Mouse (Mus musculus): ENCODE results near the gene Avl9. TPM values are rescaled to one million over a fixed set of nuclear protein-coding genes. Genes with fewer than 3 reads are reported as not detected.

The Avl9 gene
- polyA plus RNA-seq, 1 experiment = 2.1 TPM

GRCm38 (mm10) chr6:56794834-56795233 is 80.1 kb downstream of the Avl9 start:
- H3K4me3 ChIP-seq (ENCODE audit: insufficient read depth, poor library complexity, severe bottlenecking) = no peak overlapping the region
- H3K79me3 ChIP-seq (ENCODE audit: low read depth) = peaks cover 72% of the 10 kb centered on the region

GRCm38 (mm10) chr6:56796232-56796631 is 81.5 kb downstream of the Avl9 start:
- peaks cover 58% of the 10 kb centered on the region for H3K79me3 ChIP-seq (ENCODE audit: low read depth)
- peaks cover 13% of the 10 kb centered on the region for H3K36me3 ChIP-seq (ENCODE audit: control insufficient read depth, insufficient read depth)
- H3K79me2 ChIP-seq (ENCODE audit: control insufficient read depth, insufficient read depth) = peaks cover 59% of the 10 kb centered on the region
- H3K27me3 ChIP-seq (ENCODE audit: control insufficient read depth, insufficient read depth, insufficient read length) = no peaks in the 10 kb centered on the region
- H3K4me3 ChIP-seq (ENCODE audit: insufficient read depth, poor library complexity, severe bottlenecking) = peak overlapping the region; percentile 65
- TF ChIP-seq USF1 (IDR thresholded peaks at IDR 0.05; ENCODE audit: low read depth) (no peak), CTCF (IDR thresholded peaks at IDR 0.05; ENCODE audit: control insufficient read depth, insufficient read depth, insufficient read length) (no peak), MYOG (IDR thresholded peaks at IDR 0.05; ENCODE audit: control insufficient read depth, extremely low read depth, insufficient read length) (no peak), MYOD1 (IDR thresholded peaks at IDR 0.05; ENCODE audit: control insufficient read depth, insufficient read length, low read depth) (no peak), MAX (IDR thresholded peaks at IDR 0.05) (no peak), FOSL1 (IDR thresholded peaks at IDR 0.05; ENCODE audit: insufficient read depth, low read length, poor library complexity, severe bottlenecking) (no peak), CEBPB (IDR thresholded peaks at IDR 0.05; ENCODE audit: low read depth) (no peak)
- H3ac ChIP-seq (ENCODE audit: control insufficient read depth, insufficient read length, low read depth) = peak overlapping the region; percentile 61

More at GRCm38 (mm10) chr6:56794834-56795233, 80.1 kb downstream of the Avl9 start:
- H3K27me3 ChIP-seq (ENCODE audit: control insufficient read depth, insufficient read depth, insufficient read length) = no peaks in the 10 kb centered on the region
- peaks cover 22% of the 10 kb centered on the region for H3K36me3 ChIP-seq (ENCODE audit: control insufficient read depth, insufficient read depth)
- H3ac ChIP-seq (ENCODE audit: control insufficient read depth, insufficient read length, low read depth) = no peak overlapping the region
- TF ChIP-seq FOSL1 (IDR thresholded peaks at IDR 0.05; ENCODE audit: insufficient read depth, low read length, poor library complexity, severe bottlenecking) = no peak
- no peak for TF ChIP-seq USF1 (IDR thresholded peaks at IDR 0.05; ENCODE audit: low read depth)
- no peak for TF ChIP-seq CEBPB (IDR thresholded peaks at IDR 0.05; ENCODE audit: low read depth)
- H3K79me2 ChIP-seq (ENCODE audit: control insufficient read depth, insufficient read depth) = peaks cover 73% of the 10 kb centered on the region

GRCm38 (mm10) chr6:56796668-56797141 is 82.0 kb downstream of the Avl9 start:
- TF ChIP-seq CTCF (IDR thresholded peaks at IDR 0.05; ENCODE audit: control insufficient read depth, insufficient read depth, insufficient read length) (no peak), USF1 (IDR thresholded peaks at IDR 0.05; ENCODE audit: low read depth) (peak; percentile 97), MYOG (IDR thresholded peaks at IDR 0.05; ENCODE audit: control insufficient read depth, extremely low read depth, insufficient read length) (no peak)
- Histone ChIP-seq H3ac (ENCODE audit: control insufficient read depth, insufficient read length, low read depth) (peak overlapping the region; percentile 89), H3K36me3 (ENCODE audit: control insufficient read depth, insufficient read depth) (peaks cover 13% of the 10 kb centered on the region), H3K27me3 (ENCODE audit: control insufficient read depth, insufficient read depth, insufficient read length) (no peaks in the 10 kb centered on the region), H3K4me3 (ENCODE audit: insufficient read depth, poor library complexity, severe bottlenecking) (peak overlapping the region; percentile 65), H3K79me2 (ENCODE audit: control insufficient read depth, insufficient read depth) (peaks cover 54% of the 10 kb centered on the region), H3K79me3 (ENCODE audit: low read depth) (peaks cover 53% of the 10 kb centered on the region)

GRCm38 (mm10) chr6:56797311-56798151 is 82.8 kb downstream of the Avl9 start, which contains the start of gene Kbtbd2:
Kbtbd2 (minus strand) TSS chr6:56797813.
- H3K4me3 ChIP-seq (ENCODE audit: insufficient read depth, poor library complexity, severe bottlenecking) = peak within 1 kb of the TSS; percentile 65
- H3K27me3 ChIP-seq (ENCODE audit: control insufficient read depth, insufficient read depth, insufficient read length) = no peaks in the 10 kb centered on the region
- peak; percentile 55 for TF ChIP-seq MAX (IDR thresholded peaks at IDR 0.05)
- TF ChIP-seq CEBPB (IDR thresholded peaks at IDR 0.05; ENCODE audit: low read depth) = no peak
- H3K79me2 ChIP-seq (ENCODE audit: control insufficient read depth, insufficient read depth) = peaks cover 46% of the 10 kb centered on the region
- H3K36me3 ChIP-seq (ENCODE audit: control insufficient read depth, insufficient read depth) = peaks cover 13% of the 10 kb centered on the region
- H3ac ChIP-seq (ENCODE audit: control insufficient read depth, insufficient read length, low read depth) = peak within 1 kb of the TSS; percentile 89
- peaks cover 45% of the 10 kb centered on the region for H3K79me3 ChIP-seq (ENCODE audit: low read depth)

GRCm38 (mm10) chr6:56798152-56798465 is 83.4 kb downstream of the Avl9 start:
- peaks cover 13% of the 10 kb centered on the region for H3K36me3 ChIP-seq (ENCODE audit: control insufficient read depth, insufficient read depth)
- peak overlapping the region; percentile 84 for H3ac ChIP-seq (ENCODE audit: control insufficient read depth, insufficient read length, low read depth)
- TF ChIP-seq FOSL1 (IDR thresholded peaks at IDR 0.05; ENCODE audit: insufficient read depth, low read length, poor library complexity, severe bottlenecking) = no peak
- no peak for TF ChIP-seq USF1 (IDR thresholded peaks at IDR 0.05; ENCODE audit: low read depth)
- no peak for TF ChIP-seq MYOD1 (IDR thresholded peaks at IDR 0.05; ENCODE audit: control insufficient read depth, insufficient read length, low read depth)
- TF ChIP-seq CEBPB (IDR thresholded peaks at IDR 0.05; ENCODE audit: low read depth) = no peak
- no peak for TF ChIP-seq MAX (IDR thresholded peaks at IDR 0.05)
- TF ChIP-seq CTCF (IDR thresholded peaks at IDR 0.05; ENCODE audit: control insufficient read depth, insufficient read depth, insufficient read length) = no peak
- TF ChIP-seq MYOG (IDR thresholded peaks at IDR 0.05; ENCODE audit: control insufficient read depth, extremely low read depth, insufficient read length) = no peak
- peaks cover 39% of the 10 kb centered on the region for H3K79me3 ChIP-seq (ENCODE audit: low read depth)
- H3K79me2 ChIP-seq (ENCODE audit: control insufficient read depth, insufficient read depth) = peaks cover 40% of the 10 kb centered on the region
- peak overlapping the region; percentile 65 for H3K4me3 ChIP-seq (ENCODE audit: insufficient read depth, poor library complexity, severe bottlenecking)
- no peaks in the 10 kb centered on the region for H3K27me3 ChIP-seq (ENCODE audit: control insufficient read depth, insufficient read depth, insufficient read length)

GRCm38 (mm10) chr6:56805026-56805425 is 90.3 kb downstream of the Avl9 start:
- no peaks in the 10 kb centered on the region for H3K36me3 ChIP-seq (ENCODE audit: control insufficient read depth, insufficient read depth)
- H3ac ChIP-seq (ENCODE audit: control insufficient read depth, insufficient read length, low read depth) = no peak overlapping the region
- no peaks in the 10 kb centered on the region for H3K79me3 ChIP-seq (ENCODE audit: low read depth)
- no peaks in the 10 kb centered on the region for H3K79me2 ChIP-seq (ENCODE audit: control insufficient read depth, insufficient read depth)
- H3K4me3 ChIP-seq (ENCODE audit: insufficient read depth, poor library complexity, severe bottlenecking) = no peak overlapping the region
- no peak for TF ChIP-seq USF1 (IDR thresholded peaks at IDR 0.05; ENCODE audit: low read depth)
- no peak for TF ChIP-seq MYOD1 (IDR thresholded peaks at IDR 0.05; ENCODE audit: control insufficient read depth, insufficient read length, low read depth)
- no peak for TF ChIP-seq MYOG (IDR thresholded peaks at IDR 0.05; ENCODE audit: control insufficient read depth, extremely low read depth, insufficient read length)
- TF ChIP-seq FOSL1 (IDR thresholded peaks at IDR 0.05; ENCODE audit: insufficient read depth, low read length, poor library complexity, severe bottlenecking) = no peak
- TF ChIP-seq CTCF (IDR thresholded peaks at IDR 0.05; ENCODE audit: control insufficient read depth, insufficient read depth, insufficient read length) = no peak
- no peak for TF ChIP-seq CEBPB (IDR thresholded peaks at IDR 0.05; ENCODE audit: low read depth)
- TF ChIP-seq MAX (IDR thresholded peaks at IDR 0.05) = no peak
- H3K27me3 ChIP-seq (ENCODE audit: control insufficient read depth, insufficient read depth, insufficient read length) = no peaks in the 10 kb centered on the region
